Mouse (Mus musculus): ENCODE data around the gene Mfsd5. TPM values are rescaled to one million over a fixed set of nuclear protein-coding genes. Genes with fewer than 3 reads are reported as not detected.

Mfsd5 gene
- polyA plus RNA-seq, 1 experiment, result 57.8 TPM

DNA sequence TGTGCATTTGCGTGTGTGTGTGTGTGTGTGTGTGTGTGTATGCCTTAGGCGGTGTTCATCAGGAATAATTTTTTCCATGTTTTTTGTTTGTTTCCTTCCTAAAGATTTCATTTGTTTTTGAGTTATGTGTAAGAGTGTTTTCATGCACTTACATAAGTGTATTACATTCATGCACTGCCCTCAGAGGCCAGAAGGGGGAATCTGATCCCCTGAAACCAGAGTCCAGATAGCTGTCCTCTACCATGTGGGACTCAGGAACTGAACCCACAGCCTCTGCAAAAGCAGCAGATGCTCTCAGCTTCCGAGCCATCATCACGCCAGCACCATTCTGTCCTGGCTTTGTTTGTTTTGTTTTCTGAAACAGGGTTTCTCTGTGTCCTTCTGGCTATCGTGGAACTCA lies 13.7 kb upstream of the Mfsd5 start:
- H3K4me3 ChIP-seq (ENCODE audit: extremely low read depth, insufficient read depth, insufficient read length), result no peak overlapping the region
- TF ChIP-seq POLR2A (IDR thresholded peaks at IDR 0.05; ENCODE audit: low read depth, low read length), result no peak
- TF ChIP-seq CTCF (IDR thresholded peaks at IDR 0.05; ENCODE audit: extremely low read depth, insufficient read depth, insufficient read length, insufficient replicate concordance), result no peak
- no peak for DNase-seq (ENCODE audit: low read depth in 1 of 2, low spot score in 2 of 2)
- H3K27ac ChIP-seq (ENCODE audit: insufficient read depth, low read length), result no peak overlapping the region
- H3K4me1 ChIP-seq (ENCODE audit: control insufficient read depth, insufficient read depth, insufficient read length), result peaks cover 4% of the 10 kb centered on the region; the same call in 1 of the 2 replicates
- 89% methylated on average over 5 of the region's 5 CpGs for WGBS
- H3K36me3 ChIP-seq (ENCODE audit: control insufficient read depth, insufficient read depth, low read length), result no peaks in the 10 kb centered on the region
- 0 out of 2 replicates have a peak, but pooled peaks cover under 1% of the 10 kb centered on the region for H3K27me3 ChIP-seq (ENCODE audit: control insufficient read depth, insufficient read depth, low read length)

- H3K27ac ChIP-seq (ENCODE audit: insufficient read depth, low read length), result no peak within 1 kb of the TSS
- H3K27me3 ChIP-seq (ENCODE audit: control insufficient read depth, insufficient read depth, low read length), result peaks cover 4% of the 10 kb centered on the region; the same call in 1 of the 2 replicates
- 84% methylated on average over 21 of the region's 21 CpGs for WGBS
- no peak for TF ChIP-seq POLR2A (IDR thresholded peaks at IDR 0.05; ENCODE audit: low read depth, low read length)
- no peaks in the 10 kb centered on the region for H3K4me1 ChIP-seq (ENCODE audit: control insufficient read depth, insufficient read depth, insufficient read length)
- no peak within 1 kb of the TSS for H3K4me3 ChIP-seq (ENCODE audit: extremely low read depth, insufficient read depth, insufficient read length)
- H3K36me3 ChIP-seq (ENCODE audit: control insufficient read depth, insufficient read depth, low read length), result no peaks in the 10 kb centered on the region
- no peak for DNase-seq (ENCODE audit: low read depth in 1 of 2, low spot score in 2 of 2)
Measured at GRCm38 (mm10) chr15:102270274-102270960, 8.8 kb upstream of the Mfsd5 start, which contains the start of gene Gm9918. Gene Gm9918 (plus strand): TSS chr15:102270563.

GRCm38 (mm10) chr15:102271441-102271840 lies 7.8 kb upstream of the Mfsd5 start:
- no peak for DNase-seq (ENCODE audit: low read depth in 1 of 2, low spot score in 2 of 2)
- Histone ChIP-seq H3K36me3 (ENCODE audit: control insufficient read depth, insufficient read depth, low read length) (no peaks in the 10 kb centered on the region), H3K27ac (ENCODE audit: insufficient read depth, low read length) (no peak overlapping the region), H3K27me3 (ENCODE audit: control insufficient read depth, insufficient read depth, low read length) (peaks cover 4% of the 10 kb centered on the region; the same call in 1 of the 2 replicates), H3K4me3 (ENCODE audit: extremely low read depth, insufficient read depth, insufficient read length) (no peak overlapping the region), H3K4me1 (ENCODE audit: control insufficient read depth, insufficient read depth, insufficient read length) (no peaks in the 10 kb centered on the region)
- 42% methylated on average over 3 of the region's 3 CpGs for WGBS
- TF ChIP-seq POLR2A (IDR thresholded peaks at IDR 0.05; ENCODE audit: low read depth, low read length) (no peak), CTCF (IDR thresholded peaks at IDR 0.05; ENCODE audit: extremely low read depth, insufficient read depth, insufficient read length, insufficient replicate concordance) (no peak)

DNA sequence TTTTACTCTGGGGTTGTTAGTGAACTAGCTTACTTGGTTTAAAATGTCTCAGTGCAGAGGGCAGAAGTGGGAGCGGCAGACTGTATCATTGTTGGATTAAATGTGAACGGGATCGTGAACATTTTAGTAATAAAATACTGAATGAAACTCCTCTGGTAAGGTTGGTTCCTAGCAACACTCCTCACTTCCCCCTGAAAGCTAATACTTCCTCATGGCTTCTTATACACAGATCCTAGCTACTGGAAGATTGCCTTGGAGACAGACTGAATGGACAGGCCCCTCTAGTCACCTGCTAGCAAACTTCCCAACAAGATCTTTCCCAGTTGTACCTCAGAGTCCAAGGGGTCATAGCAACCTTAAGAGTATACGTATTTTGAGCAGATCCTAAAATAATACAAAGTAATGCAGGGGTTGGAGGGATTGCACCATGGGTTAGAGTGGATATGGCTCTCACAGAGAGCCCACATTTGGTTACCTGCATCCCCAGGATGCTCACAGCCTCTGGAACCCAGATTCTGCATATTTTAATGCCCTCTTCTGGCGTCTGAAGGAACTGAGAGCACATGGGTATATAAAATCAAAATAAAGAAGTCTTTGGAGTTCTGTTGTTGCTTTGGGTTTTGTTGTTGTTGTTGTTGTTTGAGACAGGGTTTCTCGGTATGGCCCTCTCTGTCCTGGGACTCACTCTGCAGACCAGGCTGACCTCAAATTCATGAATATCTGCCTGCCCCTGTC lies 5.1 kb upstream of the Mfsd5 start:
- DNase-seq (ENCODE audit: low read depth in 1 of 2, low spot score in 2 of 2), result no peak
- no peak overlapping the region for H3K4me3 ChIP-seq (ENCODE audit: extremely low read depth, insufficient read depth, insufficient read length)
- H3K27me3 ChIP-seq (ENCODE audit: control insufficient read depth, insufficient read depth, low read length), result peaks cover 4% of the 10 kb centered on the region; the same call in 1 of the 2 replicates
- H3K27ac ChIP-seq (ENCODE audit: insufficient read depth, low read length), result no peak overlapping the region
- WGBS, result 79% methylated on average over 6 of the region's 6 CpGs
- H3K36me3 ChIP-seq (ENCODE audit: control insufficient read depth, insufficient read depth, low read length), result no peaks in the 10 kb centered on the region
- peaks cover 2% of the 10 kb centered on the region; the same call in 1 of the 2 replicates for H3K4me1 ChIP-seq (ENCODE audit: control insufficient read depth, insufficient read depth, insufficient read length)
- TF ChIP-seq CTCF (IDR thresholded peaks at IDR 0.05; ENCODE audit: extremely low read depth, insufficient read depth, insufficient read length, insufficient replicate concordance), result no peak
- no peak for TF ChIP-seq POLR2A (IDR thresholded peaks at IDR 0.05; ENCODE audit: low read depth, low read length)

DNA sequence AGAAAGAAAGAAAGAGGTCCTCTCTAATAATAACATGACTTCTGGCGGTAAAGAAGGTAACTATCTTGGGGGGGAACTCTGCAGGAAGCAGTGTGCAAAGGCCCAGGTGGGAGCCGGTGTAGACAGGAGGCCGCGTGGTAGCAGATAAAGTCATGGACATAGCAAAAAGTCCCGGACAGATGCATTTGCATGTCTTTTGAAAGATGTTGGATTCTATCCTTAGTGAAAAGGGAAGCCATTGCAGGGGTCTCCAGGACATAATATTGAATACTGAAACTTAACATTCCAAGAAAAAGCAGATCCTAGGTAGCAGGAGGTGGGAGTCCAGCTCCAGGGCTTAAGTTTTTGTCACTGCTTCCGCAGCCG lies 545 bp upstream of the Mfsd5 start:
- DNase-seq (ENCODE audit: low read depth in 1 of 2, low spot score in 2 of 2), result no peak
- no peak for TF ChIP-seq CTCF (IDR thresholded peaks at IDR 0.05; ENCODE audit: extremely low read depth, insufficient read depth, insufficient read length, insufficient replicate concordance)
- no peak for TF ChIP-seq POLR2A (IDR thresholded peaks at IDR 0.05; ENCODE audit: low read depth, low read length)
- no peaks in the 10 kb centered on the region for H3K27me3 ChIP-seq (ENCODE audit: control insufficient read depth, insufficient read depth, low read length)
- peaks cover 4% of the 10 kb centered on the region; the same call in 1 of the 2 replicates for H3K36me3 ChIP-seq (ENCODE audit: control insufficient read depth, insufficient read depth, low read length)
- H3K4me1 ChIP-seq (ENCODE audit: control insufficient read depth, insufficient read depth, insufficient read length), result peaks cover 11% of the 10 kb centered on the region
- WGBS, result 35% methylated on average over 7 of the region's 7 CpGs
- peak overlapping the region; percentile 55 for H3K27ac ChIP-seq (ENCODE audit: insufficient read depth, low read length)
- H3K4me3 ChIP-seq (ENCODE audit: extremely low read depth, insufficient read depth, insufficient read length), result peak overlapping the region; percentile 63

DNA sequence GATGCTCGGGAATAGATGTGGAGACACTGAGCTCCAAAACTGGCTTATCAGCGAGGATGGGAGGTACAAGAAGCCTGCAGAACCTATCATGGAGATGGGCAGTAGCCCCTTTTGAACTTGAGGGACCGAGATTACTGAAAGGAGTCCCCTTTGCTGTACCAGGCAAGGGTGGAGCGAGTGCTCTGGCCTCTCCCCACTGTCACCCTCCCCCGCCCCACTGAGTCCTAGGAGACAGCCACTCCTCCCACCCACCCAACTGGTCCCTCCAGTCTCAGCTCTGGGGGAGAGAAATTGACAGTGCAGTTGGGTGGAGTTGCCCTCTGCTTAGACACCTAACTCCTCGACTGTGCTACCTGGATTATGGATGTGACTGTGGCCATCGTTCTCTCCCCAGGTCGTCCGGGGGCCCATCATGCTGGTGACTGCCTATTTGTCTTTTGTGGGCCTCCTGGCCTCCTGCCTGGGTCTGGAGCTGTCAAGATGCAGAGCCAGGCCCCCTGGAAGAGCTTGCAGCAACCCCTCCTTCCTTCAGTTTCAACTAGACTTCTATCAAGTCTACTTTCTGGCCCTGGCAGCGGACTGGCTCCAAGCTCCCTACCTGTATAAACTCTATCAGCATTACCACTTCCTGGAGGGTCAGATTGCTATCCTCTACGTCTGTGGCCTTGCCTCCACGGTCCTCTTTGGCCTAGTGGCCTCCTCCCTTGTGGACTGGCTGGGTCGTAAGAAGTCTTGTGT lies 698 bp downstream of the Mfsd5 start:
- Histone ChIP-seq H3K36me3 (ENCODE audit: control insufficient read depth, insufficient read depth, low read length) (peaks cover 4% of the 10 kb centered on the region; the same call in 1 of the 2 replicates), H3K4me3 (ENCODE audit: extremely low read depth, insufficient read depth, insufficient read length) (peak overlapping the region; percentile 92), H3K27me3 (ENCODE audit: control insufficient read depth, insufficient read depth, low read length) (no peaks in the 10 kb centered on the region), H3K27ac (ENCODE audit: insufficient read depth, low read length) (peak overlapping the region; percentile 80), H3K4me1 (ENCODE audit: control insufficient read depth, insufficient read depth, insufficient read length) (peaks cover 11% of the 10 kb centered on the region)
- no peak for DNase-seq (ENCODE audit: low read depth in 1 of 2, low spot score in 2 of 2)
- TF ChIP-seq CTCF (IDR thresholded peaks at IDR 0.05; ENCODE audit: extremely low read depth, insufficient read depth, insufficient read length, insufficient replicate concordance) (no peak), POLR2A (IDR thresholded peaks at IDR 0.05; ENCODE audit: low read depth, low read length) (no peak)
- 27% methylated on average over 13 of the region's 13 CpGs for WGBS
